Mouse (Mus musculus): ENCODE data around the gene Gm13279. TPM values are rescaled to one million over a fixed set of nuclear protein-coding genes. Genes with fewer than 3 reads are reported as not detected.
"Not testable (repeated sequence)": the region's sequence is repeated elsewhere in the genome, so short reads cannot be mapped to it uniquely, and the experiment has no call there.

The Gm13279 gene
- not detected in 2 replicates for polyA plus RNA-seq (2015; fragmentation: Nextera tagmentation; extraction: Ambion mirVana)

GRCm38 (mm10) chr4:88797097-88797496 lies at the start of gene Gm13279:
Gene Gm13279, plus strand, starts transcription at chr4:88797397.
- not testable (repeated sequence) for DNase-seq (ENCODE audit: low spot score)

GRCm38 (mm10) chr4:88749926-88750325 lies 47.3 kb upstream of the Gm13279 start:
- DNase-seq (ENCODE audit: low spot score), result no peak

DNA sequence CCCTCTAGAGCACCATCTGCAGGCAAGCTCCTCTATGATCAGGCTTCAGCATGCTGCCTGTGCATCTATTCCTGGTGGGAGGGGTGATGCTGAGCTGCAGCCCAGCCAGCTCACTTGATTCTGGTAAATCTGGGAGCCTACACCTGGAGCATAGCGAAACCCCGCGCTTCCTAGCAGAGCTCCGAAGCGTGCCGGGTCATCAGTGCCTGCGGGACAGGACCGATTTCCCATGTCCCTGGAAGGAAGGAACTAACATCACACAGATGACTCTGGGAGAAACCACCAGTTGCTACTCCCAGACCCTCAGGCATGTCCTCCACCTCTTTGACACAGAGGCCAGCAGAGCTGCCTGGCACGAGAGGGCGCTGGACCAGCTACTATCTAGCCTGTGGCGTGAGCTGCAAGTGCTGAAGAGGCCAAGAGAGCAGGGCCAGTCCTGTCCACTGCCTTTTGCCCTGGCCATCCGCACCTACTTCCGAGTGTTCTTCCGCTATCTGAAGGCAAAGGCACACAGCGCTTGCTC lies 42.3 kb upstream of the Gm13279 start, which contains the start of gene Gm13271:
Gene Gm13271, plus strand, starts transcription at position 51 of the 523 bp plus-strand sequence.
- DNase-seq (ENCODE audit: low spot score), result not testable (repeated sequence)

DNA sequence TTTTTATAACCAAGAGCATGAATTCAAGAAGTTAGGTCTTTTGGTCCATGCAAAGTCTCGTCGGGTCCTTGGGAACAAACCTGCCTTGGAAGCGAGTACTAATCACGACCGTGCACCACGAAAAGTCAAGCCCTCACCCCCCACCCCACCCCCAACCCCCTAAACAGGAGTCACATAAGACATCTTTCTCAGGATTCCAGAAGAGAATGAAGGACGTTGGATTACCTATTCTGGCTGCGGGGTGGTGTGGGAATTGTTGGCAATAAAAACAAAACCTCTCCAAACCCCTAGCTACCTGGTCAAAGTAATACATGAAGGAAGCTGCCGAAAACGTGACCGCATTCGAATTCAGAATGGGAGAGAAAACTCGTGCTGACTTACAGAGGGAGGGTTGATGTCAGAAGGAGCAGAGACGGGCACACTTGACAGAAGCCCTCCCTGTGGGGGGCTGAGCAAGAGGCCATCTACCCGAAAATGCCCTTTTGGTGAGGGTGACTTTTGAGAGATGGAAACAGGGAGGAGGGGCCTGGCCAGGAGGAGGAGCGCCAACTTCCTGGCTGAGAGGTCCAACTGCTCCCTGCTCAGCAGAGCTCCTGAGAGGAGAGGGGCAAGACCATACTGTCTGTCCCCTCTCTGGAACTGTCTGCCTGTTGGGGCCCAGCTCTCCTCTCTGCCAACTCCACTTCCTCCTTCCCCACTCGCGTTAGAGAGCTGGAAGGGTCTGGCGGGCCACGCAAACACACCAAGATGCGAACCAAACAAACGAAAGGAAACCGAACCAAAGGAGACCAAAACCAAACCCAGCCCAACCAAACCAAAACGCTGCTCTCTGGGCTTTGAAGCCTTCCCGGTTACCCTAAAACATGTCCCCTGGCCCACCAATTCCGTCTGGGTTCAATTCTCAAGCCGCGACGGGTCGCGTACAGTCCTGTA lies 40.4 kb upstream of the Gm13279 start:
- DNase-seq (ENCODE audit: low spot score), result peak; percentile 35

- DNase-seq (ENCODE audit: low spot score), result peak; percentile 83
These were observed 39.6 kb upstream of the Gm13279 start for GRCm38 (mm10) chr4:88757628-88758031.

DNA sequence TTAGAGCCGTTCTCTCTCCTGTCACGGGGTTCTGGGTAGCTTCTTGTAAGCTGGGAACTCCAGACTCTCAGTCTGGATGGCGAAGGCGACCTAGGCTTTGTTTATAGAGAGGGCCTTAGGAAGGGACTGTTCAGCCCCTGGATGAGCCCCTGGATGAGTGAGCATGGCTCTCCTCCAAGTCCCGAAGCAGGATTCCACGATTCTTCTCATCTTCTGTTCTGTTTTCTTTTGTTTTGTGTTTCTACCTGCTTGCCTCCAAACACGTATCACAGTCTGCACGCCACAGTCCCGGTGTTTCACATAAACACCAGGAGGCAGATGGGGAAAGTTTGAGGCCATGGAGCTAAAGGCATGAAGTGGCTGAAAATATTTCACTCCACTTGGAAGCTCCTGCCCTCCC lies 38.4 kb upstream of the Gm13279 start:
- DNase-seq (ENCODE audit: low spot score), result not testable (repeated sequence)

GRCm38 (mm10) chr4:88759610-88760268 lies 37.5 kb upstream of the Gm13279 start, which contains the start of gene Gm13283:
Gene Gm13283, plus strand, starts transcription at chr4:88760119.
- not testable (repeated sequence) for DNase-seq (ENCODE audit: low spot score)

GRCm38 (mm10) chr4:88760431-88760830 lies 36.8 kb upstream of the Gm13279 start:
- peak; percentile 30 for DNase-seq (ENCODE audit: low spot score)

- not testable (repeated sequence) for DNase-seq (ENCODE audit: low spot score)
These were observed 35.4 kb upstream of the Gm13279 start for GRCm38 (mm10) chr4:88761776-88762175.

DNA sequence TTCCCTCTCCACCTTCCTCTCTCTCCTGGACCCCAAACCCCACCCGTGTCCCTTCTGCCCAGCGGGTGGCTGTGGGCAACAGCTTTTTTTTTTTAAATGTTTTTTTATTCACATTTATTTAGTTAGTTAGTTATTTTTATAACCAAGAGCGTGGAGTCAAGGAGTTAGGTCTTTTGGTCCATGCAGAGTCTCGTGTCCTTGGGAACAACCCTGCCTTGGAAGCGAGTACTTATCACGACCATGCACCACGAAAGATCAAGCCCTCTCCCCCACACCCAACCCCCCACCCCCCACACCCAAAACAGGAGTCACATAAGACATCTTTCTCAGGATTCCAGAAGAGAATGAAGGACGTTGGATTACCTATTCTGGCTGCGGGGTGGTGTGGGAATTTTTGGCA lies 34.9 kb upstream of the Gm13279 start:
- DNase-seq (ENCODE audit: low spot score), result not testable (repeated sequence)

GRCm38 (mm10) chr4:88763384-88764018 lies 33.7 kb upstream of the Gm13279 start:
- DNase-seq (ENCODE audit: low spot score), result peak; percentile 52

GRCm38 (mm10) chr4:88773534-88773933 lies 23.7 kb upstream of the Gm13279 start, which contains the start of gene Gm13290:
Gene Gm13290, plus strand, starts transcription at chr4:88773834.
- DNase-seq (ENCODE audit: low spot score), result not testable (repeated sequence)

DNA sequence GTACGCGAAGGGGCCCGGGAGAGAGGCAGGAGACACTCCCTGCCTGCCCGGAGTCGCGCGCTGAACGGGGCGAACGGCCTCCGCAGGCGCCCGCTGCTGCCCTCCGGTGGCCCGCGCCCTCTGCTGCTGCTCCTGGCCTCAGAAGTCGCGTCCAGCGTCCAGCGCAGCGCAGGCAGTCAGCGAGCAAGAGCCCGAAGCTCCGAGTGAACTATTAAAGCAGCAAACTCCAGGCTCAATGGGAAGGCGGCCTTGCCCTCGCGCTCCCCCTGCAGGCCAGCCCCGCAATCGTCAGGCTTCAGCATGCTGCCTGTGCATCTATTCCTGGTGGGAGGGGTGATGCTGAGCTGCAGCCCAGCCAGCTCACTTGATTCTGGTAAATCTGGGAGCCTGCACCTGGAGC lies 20.6 kb upstream of the Gm13279 start, which contains the start of gene Gm13289:
Gene Gm13289, plus strand, starts transcription at position 301 of the 400 bp plus-strand sequence.
- not testable (repeated sequence) for DNase-seq (ENCODE audit: low spot score)

GRCm38 (mm10) chr4:88779550-88779949 lies 17.6 kb upstream of the Gm13279 start, which contains the start of gene Gm13272:
Gene Gm13272, plus strand, starts transcription at chr4:88779850.
- DNase-seq (ENCODE audit: low spot score), result not testable (repeated sequence)

DNA sequence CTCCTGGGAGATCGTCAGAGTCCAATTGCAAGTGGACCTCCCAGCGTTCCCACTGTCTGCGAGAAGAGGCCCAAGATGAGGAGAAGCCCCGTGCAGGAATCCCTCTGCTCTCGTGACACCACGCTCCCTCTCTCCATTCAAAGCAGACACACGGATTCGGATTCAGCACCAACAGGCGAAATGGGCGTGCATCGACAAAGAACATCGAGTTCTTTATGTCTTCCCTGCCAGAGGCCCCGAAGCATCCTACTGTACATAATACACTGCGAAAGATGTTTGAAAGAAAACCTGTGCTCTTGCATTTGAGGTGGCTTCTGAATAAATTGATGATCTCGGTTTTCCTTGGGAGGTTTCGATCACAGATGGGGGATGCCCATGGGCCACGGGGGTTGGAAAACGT lies 16.9 kb upstream of the Gm13279 start:
- not testable (repeated sequence) for DNase-seq (ENCODE audit: low spot score)

GRCm38 (mm10) chr4:88781831-88782230 lies 15.4 kb upstream of the Gm13279 start, which contains the start of gene Ifnz:
Gene Ifnz, plus strand, starts transcription at chr4:88782131.
- not testable (repeated sequence) for DNase-seq (ENCODE audit: low spot score)

- not testable (repeated sequence) for DNase-seq (ENCODE audit: low spot score)
These were observed 14.9 kb upstream of the Gm13279 start for GRCm38 (mm10) chr4:88782335-88782734.

DNA sequence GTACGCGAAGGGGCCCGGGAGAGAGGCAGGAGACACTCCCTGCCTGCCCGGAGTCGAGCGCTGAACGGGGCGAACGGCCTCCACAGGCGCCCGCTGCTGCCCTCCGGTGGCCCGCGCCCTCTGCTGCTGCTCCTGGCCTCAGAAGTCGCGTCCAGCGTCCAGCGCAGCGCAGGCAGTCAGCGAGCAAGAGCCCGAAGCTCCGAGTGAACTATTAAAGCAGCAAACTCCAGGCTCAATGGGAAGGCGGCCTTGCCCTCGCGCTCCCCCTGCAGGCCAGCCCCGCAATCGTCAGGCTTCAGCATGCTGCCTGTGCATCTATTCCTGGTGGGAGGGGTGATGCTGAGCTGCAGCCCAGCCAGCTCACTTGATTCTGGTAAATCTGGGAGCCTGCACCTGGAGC lies 11.8 kb upstream of the Gm13279 start, which contains the start of gene Gm13276:
Gene Gm13276, plus strand, starts transcription at position 301 of the 400 bp plus-strand sequence.
- not testable (repeated sequence) for DNase-seq (ENCODE audit: low spot score)

- DNase-seq (ENCODE audit: low spot score), result not testable (repeated sequence)
These were observed 8.8 kb upstream of the Gm13279 start, which contains the start of gene Gm13277 for GRCm38 (mm10) chr4:88788402-88788801. Gene Gm13277, plus strand, starts transcription at chr4:88788632.

GRCm38 (mm10) chr4:88791250-88791649 lies 5.9 kb upstream of the Gm13279 start, which contains the start of gene Gm13278:
Gene Gm13278, plus strand, starts transcription at chr4:88791550.
- DNase-seq (ENCODE audit: low spot score), result not testable (repeated sequence)
